15 mouse cellular contexts compared by ENCODE assay signal in the genomic region with DNA sequence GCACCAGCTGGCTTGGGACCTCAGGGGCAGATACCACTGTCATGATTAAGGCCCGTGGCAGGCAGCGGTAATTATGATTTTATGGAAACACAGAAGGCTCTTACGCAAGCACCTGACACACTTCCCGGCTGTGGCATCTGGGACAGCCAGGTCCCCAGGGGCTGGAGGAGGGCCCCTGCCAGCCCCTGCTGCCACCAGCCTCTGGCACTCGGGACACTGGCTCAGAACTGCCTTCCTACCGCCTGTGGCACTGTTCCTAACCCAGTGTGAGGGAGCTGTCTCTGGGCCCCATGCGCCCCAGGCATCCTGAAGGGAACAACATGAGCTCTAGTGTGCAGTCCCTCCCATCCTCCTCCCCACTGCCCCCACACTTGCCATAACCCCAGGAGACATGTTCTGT. TPM values are rescaled to one million over a fixed set of nuclear protein-coding genes. Genes with fewer than 3 reads are reported as not detected.
A peak's percentile ranks its signal among the peaks of the same experiment; 100 is the strongest.
DNase-seq lines count a peak whose midpoint lies in the region; ATAC-seq and TF ChIP-seq lines count a peak whose summit lies in the region.
"Had no signal": no experiment of that assay in that cellular context is flagged by ENCODE, and none has a peak within 500 bp of the region (broad histone marks: within the 10 kb centered on the region; RNA-seq: fewer than 3 reads in every experiment).

No protein-coding gene starts in this region.

- H3K4me2 ChIP-seq in hindbrain, embryonic 16.5 days (ENCODE audit: low read length) = no peak overlapping the region
- H3K4me2 ChIP-seq: forebrain, embryonic 12.5 days; liver, embryonic 12.5 days had no signal

- no peak for TF ChIP-seq CTCF in left cerebral cortex, adult 2 months (IDR thresholded peaks at IDR 0.05)

- H3K9me3 ChIP-seq in hindbrain, embryonic 16.5 days (ENCODE audit: control insufficient read depth, low read length) = no peaks in the 10 kb centered on the region
- H3K9me3 ChIP-seq: embryonic facial prominence, embryonic 10.5 days; forebrain, embryonic 12.5 days; liver, embryonic 12.5 days had no signal

- DNase-seq in adrenal gland, adult (ENCODE audit: inconsistent age in 2 of 2, low spot score in 1 of 2) = peak; percentile 54 to 70
- no peak for DNase-seq in adrenal gland, postnatal 4 days (ENCODE audit: low spot score in 2 of 2)
- no peak for DNase-seq in left cerebral cortex, adult 2 months (ENCODE audit: extremely low spot score in 1 of 2, low spot score in 2 of 2)
- no peak for DNase-seq in left cerebral cortex, adult 11 months (ENCODE audit: low spot score)
- DNase-seq in adrenal gland, postnatal 25 days = peak; percentile 34
- no peak for DNase-seq in right cerebral cortex, postnatal 14 days
- DNase-seq in c-Kit-positive CD71-positive TER-119-positive erythroid progenitor cells, embryonic 14.5 days (ENCODE audit: low spot score) = no peak
- DNase-seq: heart, postnatal 4 days; lung, postnatal 14 days had no signal

- peak overlapping the region; percentile 38 for H3K9ac ChIP-seq in hindbrain, embryonic 16.5 days (ENCODE audit: low read depth, low read length)
- H3K9ac ChIP-seq: forebrain, embryonic 12.5 days; liver, embryonic 12.5 days had no signal

- 0 out of 2 replicates have a peak, but pooled peaks cover 2% of the 10 kb centered on the region for H3K27me3 ChIP-seq in hindbrain, embryonic 16.5 days (replicated peaks; ENCODE audit: control insufficient read depth, insufficient read depth, low read length)
- H3K27me3 ChIP-seq: Patski had no signal

- intact Hi-C loops in left cerebral cortex, adult 2 months (cut with DNase I) = no loop called here

- H3K4me1 ChIP-seq in hindbrain, embryonic 16.5 days (ENCODE audit: control insufficient read depth, insufficient read depth, low read depth, low read length) = peaks cover 8% of the 10 kb centered on the region
- H3K4me1 ChIP-seq: liver, embryonic 12.5 days had no signal

- no peak for ATAC-seq in hindbrain, embryonic 16.5 days
- ATAC-seq: liver, embryonic 12.5 days; Patski had no signal

- 37% methylated on average over 7 of the region's 7 CpGs for WGBS in hindbrain, embryonic 16.5 days

- H3K36me3 ChIP-seq in hindbrain, embryonic 16.5 days (ENCODE audit: control insufficient read depth, insufficient read depth, low read length) = no peaks in the 10 kb centered on the region
- H3K36me3 ChIP-seq: embryonic facial prominence, embryonic 10.5 days; forebrain, embryonic 12.5 days; liver, embryonic 12.5 days had no signal

- peak overlapping the region; percentile 89 for H3K27ac ChIP-seq in left cerebral cortex, adult 2 months
- no peak overlapping the region for H3K27ac ChIP-seq in hindbrain, embryonic 16.5 days (ENCODE audit: low read depth, low read length)
- H3K27ac ChIP-seq: embryonic facial prominence, embryonic 10.5 days; forebrain, embryonic 12.5 days; heart, adult 2 months; liver, embryonic 12.5 days had no signal

- H3K4me3 ChIP-seq in left cerebral cortex, adult 2 months = no peak overlapping the region
- no peak overlapping the region for H3K4me3 ChIP-seq in hindbrain, embryonic 16.5 days (ENCODE audit: low read length)
- H3K4me3 ChIP-seq: embryonic facial prominence, embryonic 10.5 days; forebrain, embryonic 12.5 days; heart, adult 2 months; liver, embryonic 12.5 days had no signal

RNA-seq across cellular contexts. Expression of gene Stac2, which starts 6.4 kb away (rescaled TPM):
- 1 to 10 TPM; 4.1 to 4.8 TPM for total RNA-seq in adrenal gland, postnatal 4 days (2021)
- total RNA-seq in left cerebral cortex, adult 2 months (2021) = 10 to 100 TPM; 97.3 to 99.9 TPM
- total RNA-seq in adrenal gland, postnatal 25 days (2021) = 1.9 and 2.2 TPM in 2 replicates
- 7.9 and 9.8 TPM in 2 replicates for polyA plus RNA-seq in hindbrain, embryonic 16.5 days (2015; fragmentation: Nextera tagmentation; extraction: Ambion mirVana)

RNA-seq across cellular contexts. Expression of gene Rpl19, which starts 33.2 kb away (rescaled TPM):
- 1,000 to 10,000 TPM; 1,362 to 1,367 TPM for total RNA-seq in adrenal gland, postnatal 4 days (2021)
- total RNA-seq in left cerebral cortex, adult 2 months (2021) = 100 to 1,000 TPM; 560 to 591 TPM
- total RNA-seq in adrenal gland, postnatal 25 days (2021) = 1,136 and 1,344 TPM in 2 replicates
- polyA plus RNA-seq in hindbrain, embryonic 16.5 days (2015; fragmentation: Nextera tagmentation; extraction: Ambion mirVana) = 578 and 612 TPM in 2 replicates

RNA-seq across cellular contexts. Expression of gene Cacnb1, which starts 36.8 kb away (rescaled TPM):
- 10 to 100 TPM; 18.8 TPM for total RNA-seq in adrenal gland, postnatal 4 days (2021)
- total RNA-seq in left cerebral cortex, adult 2 months (2021) = 100 to 1,000 TPM; 150 to 170 TPM
- 7.4 and 10.4 TPM in 2 replicates for total RNA-seq in adrenal gland, postnatal 25 days (2021)
- polyA plus RNA-seq in hindbrain, embryonic 16.5 days (2015; fragmentation: Nextera tagmentation; extraction: Ambion mirVana) = 59.6 and 69.0 TPM in 2 replicates

Comparison
In these comparisons a context has a peak if more than half of its experiments do, and no peak if none do; other contexts are left out.
1. DNase-seq: peak in adrenal gland, adult (2 of 2) and adrenal gland, postnatal 25 days (single experiment); none in adrenal gland, postnatal 4 days (0 of 2), left cerebral cortex, adult 2 months (0 of 2), left cerebral cortex, adult 11 months (single experiment), right cerebral cortex, postnatal 14 days (single experiment) and c-Kit-positive CD71-positive TER-119-positive erythroid progenitor cells, embryonic 14.5 days (single experiment).
2. RNA of gene Stac2, which starts 6.4 kb away (total RNA-seq): 97.3 to 99.9 TPM in left cerebral cortex, adult 2 months; 4.1 to 4.8 TPM in adrenal gland, postnatal 4 days and 1.9 to 2.2 TPM in adrenal gland, postnatal 25 days; every median in the first group is over 10 times any median in the second.
3. RNA of gene Cacnb1, which starts 36.8 kb away (total RNA-seq): 150 to 170 TPM in left cerebral cortex, adult 2 months; 18.8 TPM in adrenal gland, postnatal 4 days and 7.4 to 10.4 TPM in adrenal gland, postnatal 25 days; every median in the first group is over 4 times any median in the second.